Mouse (Mus musculus) olfactory bulb, adult 2 months (tissue): ENCODE measurements around the gene Cpn2. TPM values are rescaled to one million over a fixed set of nuclear protein-coding genes. Genes with fewer than 3 reads are reported as not detected.

Experiments
- H3K27ac ChIP-seq: fragments of 200-500 bp; 2 replicates; pipeline ENCODE4 v1.5.1; 2012; ENCODE audit warnings: low read depth, low read length; ENCODE audit not compliant: insufficient read depth
- H3K4me1 ChIP-seq: fragments of 200-500 bp; 2 replicates; pipeline ENCODE4 v1.6.1; 2012; ENCODE audit warnings: low read length; ENCODE audit not compliant: control insufficient read depth, insufficient read depth
- H3K4me3 ChIP-seq: fragments of 200-500 bp; 2 replicates; pipeline ENCODE4 v1.5.1; 2012; ENCODE audit warnings: mild to moderate bottlenecking, low read depth, low read length, moderate library complexity; ENCODE audit not compliant: insufficient read depth
- CTCF ChIP-seq: fragments of 200-500 bp; IDR thresholded peaks from 2 replicates; pipeline ENCODE4 v1.5.1; 2012; ENCODE audit warnings: low read depth, mild to moderate bottlenecking, low read length, moderate library complexity; ENCODE audit not compliant: insufficient read depth
- POLR2A ChIP-seq: fragments of 200-500 bp; IDR thresholded peaks from 2 replicates; pipeline ENCODE4 v1.6.1; 2012; ENCODE audit warnings: mild to moderate bottlenecking, low read depth, low read length, moderate library complexity; ENCODE audit not compliant: insufficient read depth
- WGBS: fragments of 180-500 bp; shearing (Covaris S2); methylation state at CpG from one replicate; pipeline ENCODE4 v1.1.7; 2018; 5-methylcytosine and 5-hydroxymethylcytosine counted together
- polyA plus RNA-seq: library from polyadenylated mRNA; stranded (reverse); fragments of >200 nt; gene quantifications from 2 replicates; pipeline ENCODE4 v1.2.4, GENCODE M21; 2012; ENCODE audit warnings: low replicate concordance; ENCODE audit not compliant: missing spikeins, insufficient read depth, insufficient read length

Gene Cpn2
- polyA plus RNA-seq, 1 experiment, result not detected

DNA sequence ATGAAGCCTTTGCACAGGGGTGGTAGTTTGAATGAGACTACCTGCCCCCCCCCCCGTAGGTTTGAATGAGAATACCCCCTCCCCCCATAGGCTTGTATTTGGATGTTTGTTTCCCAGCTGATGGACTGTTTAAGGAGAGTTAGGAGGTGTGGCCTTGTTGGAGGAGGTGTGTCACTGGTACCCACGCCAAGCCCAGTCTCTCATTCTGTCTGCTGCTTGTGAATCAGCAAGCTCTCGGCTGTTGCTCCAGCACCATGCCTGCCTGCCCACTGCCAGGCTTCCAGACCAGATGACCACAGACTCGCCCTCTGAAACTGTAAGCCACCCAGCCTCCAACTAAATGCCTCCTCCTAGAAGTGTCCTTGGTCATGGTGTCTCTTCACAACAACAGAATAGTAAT lies 4.1 kb downstream of the Cpn2 start:
- Histone ChIP-seq H3K27ac (no peak overlapping the region), H3K4me1 (no peaks in the 10 kb centered on the region), H3K4me3 (no peak overlapping the region)
- 77% methylated on average over 4 of the region's 4 CpGs for WGBS
- TF ChIP-seq POLR2A (no peak), CTCF (no peak)

DNA sequence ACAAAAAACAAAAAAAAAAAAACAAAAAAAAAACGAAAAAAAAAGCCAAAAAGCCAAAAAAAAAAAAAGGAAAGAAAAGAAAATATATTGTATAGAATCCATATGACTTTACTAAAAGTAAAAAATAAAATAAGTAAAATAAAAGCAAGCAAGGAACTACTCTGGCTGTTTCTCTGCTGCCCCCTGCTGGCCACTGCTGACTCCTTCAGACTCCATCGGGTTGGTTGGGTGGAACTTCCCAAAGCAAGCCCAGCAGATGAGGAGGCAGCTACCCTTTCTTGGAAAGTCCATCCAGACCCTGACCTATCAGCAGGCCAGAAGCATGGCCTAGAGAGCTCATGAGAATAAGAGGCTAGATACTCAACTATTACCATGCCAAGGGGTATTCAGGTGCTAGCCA lies 4.6 kb downstream of the Cpn2 start:
- 0% methylated on average over 2 of the region's 2 CpGs for WGBS
- no peak overlapping the region for H3K27ac ChIP-seq
- TF ChIP-seq CTCF, result peak; percentile 60; the same call in 1 of the 2 replicates
- TF ChIP-seq POLR2A, result no peak
- H3K4me3 ChIP-seq, result no peak overlapping the region
- no peaks in the 10 kb centered on the region for H3K4me1 ChIP-seq

DNA sequence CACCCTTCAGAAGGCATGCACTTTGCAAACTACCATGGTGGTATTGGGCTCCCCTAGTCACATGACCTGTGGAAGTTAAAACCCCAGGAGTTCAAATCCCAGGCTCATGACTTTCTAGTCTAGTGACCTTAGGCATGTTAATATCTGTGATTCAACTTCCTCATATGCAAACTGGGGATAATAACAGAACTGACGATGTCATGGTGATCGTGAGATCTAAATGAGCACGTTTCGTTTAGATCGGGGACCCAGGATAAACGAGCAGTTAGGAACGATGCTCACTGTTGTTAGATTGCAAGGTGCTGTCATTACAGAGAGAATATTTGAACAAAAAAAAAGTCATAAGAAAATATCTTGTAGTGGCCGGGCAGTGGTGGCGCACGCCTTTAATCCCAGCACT lies 5.1 kb downstream of the Cpn2 start:
- no peak for TF ChIP-seq CTCF
- TF ChIP-seq POLR2A, result no peak
- H3K27ac ChIP-seq, result no peak overlapping the region
- WGBS, result 82% methylated on average over 10 of the region's 10 CpGs
- no peaks in the 10 kb centered on the region for H3K4me1 ChIP-seq
- H3K4me3 ChIP-seq, result no peak overlapping the region

DNA sequence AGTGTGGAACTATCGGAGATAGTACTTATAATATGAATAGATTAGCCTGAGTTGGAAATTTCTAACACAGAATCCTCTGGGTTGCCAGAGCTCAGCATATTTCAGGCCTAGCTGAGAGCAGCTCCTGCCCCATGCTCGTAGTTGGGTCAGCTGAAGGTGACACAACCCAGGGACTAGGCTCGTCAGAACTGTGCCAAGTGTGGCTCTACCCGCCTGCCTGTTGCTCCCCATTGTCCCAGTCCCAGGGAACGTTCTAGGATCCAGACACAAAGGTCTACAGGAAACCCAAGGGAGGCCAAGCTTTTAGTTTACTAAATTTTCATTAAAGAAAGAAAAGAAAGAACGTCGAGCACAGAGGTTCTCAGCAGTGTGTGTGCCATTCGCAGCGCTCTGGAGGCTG lies 6.0 kb downstream of the Cpn2 start:
- H3K4me1 ChIP-seq, result no peaks in the 10 kb centered on the region
- H3K4me3 ChIP-seq, result no peak overlapping the region
- TF ChIP-seq CTCF (no peak), POLR2A (no peak)
- H3K27ac ChIP-seq, result no peak overlapping the region
- 88% methylated on average over 9 of the region's 9 CpGs for WGBS

DNA sequence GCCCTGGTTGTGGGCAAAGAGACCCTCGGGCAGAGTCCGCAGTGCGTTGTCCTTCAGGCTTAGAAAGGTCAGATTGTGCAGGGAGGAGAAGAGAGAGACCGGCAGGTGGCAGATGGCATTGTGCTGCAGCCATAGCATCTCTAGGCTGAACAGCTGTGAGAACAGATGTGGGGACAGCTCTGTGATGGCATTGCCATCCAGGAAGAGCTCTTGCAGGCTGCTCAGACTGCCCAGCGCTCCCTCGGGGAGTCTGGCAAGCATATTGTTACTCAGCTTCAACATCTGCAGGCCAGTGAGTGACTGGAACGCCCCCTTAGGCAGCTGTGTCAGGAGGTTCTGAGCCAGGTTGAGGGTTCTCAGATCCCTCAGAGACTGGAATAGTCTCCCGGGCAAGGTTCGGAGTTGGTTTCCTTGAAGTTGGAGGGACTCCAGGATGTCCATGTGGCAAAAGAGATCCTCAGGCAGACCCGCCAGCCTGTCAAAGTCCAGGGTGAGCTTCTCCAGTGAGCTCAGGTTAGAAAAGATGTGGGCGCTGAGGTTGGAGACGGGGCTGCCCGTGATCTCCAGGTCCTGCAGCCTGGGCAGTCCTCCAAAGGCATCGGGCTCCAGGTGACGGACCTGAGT lies 7.2 kb downstream of the Cpn2 start:
- Histone ChIP-seq H3K27ac (no peak overlapping the region), H3K4me3 (no peak overlapping the region), H3K4me1 (no peaks in the 10 kb centered on the region)
- no peak for TF ChIP-seq POLR2A
- no peak for TF ChIP-seq CTCF
- WGBS, result 91% methylated on average over 15 of the region's 15 CpGs

DNA sequence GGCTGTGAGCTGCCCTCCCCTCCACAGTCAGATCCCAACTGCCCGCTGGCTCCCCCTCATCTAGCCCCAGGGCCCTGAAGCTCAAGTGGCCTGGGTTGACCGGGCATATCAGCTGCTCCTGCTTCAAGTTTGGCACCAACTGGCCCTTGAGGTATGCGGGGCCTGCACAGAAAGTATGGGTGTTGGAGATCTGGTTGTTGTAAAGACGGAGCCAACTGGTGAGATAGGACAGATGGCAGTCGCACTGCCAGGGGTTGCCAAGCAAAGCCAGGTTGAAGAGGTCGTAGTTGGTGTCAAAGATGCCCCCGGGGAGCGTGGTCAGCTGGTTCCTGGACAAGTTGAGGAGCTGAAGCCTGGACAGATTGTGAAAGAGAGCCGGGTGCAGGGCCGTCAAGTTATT lies 7.9 kb downstream of the Cpn2 start:
- no peak overlapping the region for H3K4me3 ChIP-seq
- no peak overlapping the region for H3K27ac ChIP-seq
- H3K4me1 ChIP-seq, result no peaks in the 10 kb centered on the region
- WGBS, result 91% methylated on average over 10 of the region's 10 CpGs
- TF ChIP-seq POLR2A (no peak), CTCF (no peak)

DNA sequence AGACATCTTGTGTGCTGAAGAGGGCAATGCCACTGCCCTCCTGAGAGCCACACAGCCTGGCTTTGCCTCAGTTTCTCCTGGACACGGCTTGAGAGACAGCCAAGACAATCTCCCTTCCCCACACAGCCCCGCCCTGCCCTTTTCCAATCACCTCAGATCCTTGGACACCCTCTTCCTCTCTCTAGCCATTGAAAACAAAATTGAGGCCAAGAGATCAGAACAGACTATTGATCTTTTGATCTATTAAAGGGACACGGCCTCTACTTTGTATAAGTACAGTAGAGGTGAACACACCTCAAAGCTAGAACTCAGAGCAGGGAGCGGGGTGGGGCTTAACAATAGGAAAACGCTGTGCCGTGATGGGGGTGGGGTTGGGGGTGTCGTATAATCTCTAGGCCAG lies 8.9 kb downstream of the Cpn2 start:
- 94% methylated on average over 7 of the region's 7 CpGs for WGBS
- no peak overlapping the region for H3K4me3 ChIP-seq

DNA sequence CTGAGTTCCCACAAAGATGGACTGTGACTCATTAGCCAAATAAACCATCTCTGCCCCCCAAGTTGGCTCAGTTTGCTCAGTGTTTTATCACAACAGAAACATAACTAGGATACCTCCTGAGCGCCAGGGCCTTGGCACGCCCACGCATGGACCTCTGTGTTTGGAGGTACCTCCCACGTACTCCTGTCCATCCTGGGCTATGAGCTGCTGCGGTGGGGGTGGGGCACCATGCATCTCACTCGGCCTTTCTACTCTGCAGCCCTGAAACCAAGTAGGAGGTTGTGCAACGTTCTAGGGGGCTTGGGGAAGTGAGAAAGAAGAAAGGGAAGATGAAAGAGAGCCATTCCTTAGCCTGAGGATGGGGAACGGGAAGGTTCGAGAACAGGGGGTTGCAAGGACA lies 9.6 kb downstream of the Cpn2 start:
- Histone ChIP-seq H3K4me3 (no peak overlapping the region), H3K27ac (no peak overlapping the region), H3K4me1 (no peaks in the 10 kb centered on the region)
- TF ChIP-seq CTCF (no peak), POLR2A (no peak)
- 81% methylated on average over 9 of the region's 9 CpGs for WGBS

More for the DNA sequence above, 8.9 kb downstream of the Cpn2 start:
- Histone ChIP-seq H3K4me1 (no peaks in the 10 kb centered on the region), H3K27ac (no peak overlapping the region)
- TF ChIP-seq CTCF (no peak), POLR2A (no peak)

DNA sequence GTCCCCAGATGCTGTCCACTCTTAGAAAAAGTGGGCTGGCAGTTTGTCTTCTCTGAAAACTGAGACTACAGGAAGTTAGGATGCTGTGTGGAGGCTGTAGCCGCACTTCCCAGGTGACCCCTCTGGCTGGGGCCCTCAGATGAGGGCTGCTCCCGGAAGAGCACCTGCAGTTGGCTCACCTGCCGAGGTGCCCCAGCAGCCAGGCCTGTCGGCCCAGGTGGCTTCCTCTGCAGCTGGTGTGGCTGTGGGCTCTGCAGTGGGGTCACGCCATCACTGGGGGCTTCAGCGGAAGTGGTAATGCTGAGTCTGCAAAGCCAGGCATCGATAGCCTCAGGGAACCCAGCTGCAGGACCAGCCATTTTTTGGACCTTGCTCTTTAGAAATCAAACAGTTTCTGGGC lies 12.2 kb downstream of the Cpn2 start:
- Histone ChIP-seq H3K27ac (no peak overlapping the region), H3K4me1 (peaks cover 2% of the 10 kb centered on the region; the same call in 1 of the 2 replicates), H3K4me3 (no peak overlapping the region)
- WGBS, result 69% methylated on average over 7 of the region's 7 CpGs
- no peak for TF ChIP-seq POLR2A

DNA sequence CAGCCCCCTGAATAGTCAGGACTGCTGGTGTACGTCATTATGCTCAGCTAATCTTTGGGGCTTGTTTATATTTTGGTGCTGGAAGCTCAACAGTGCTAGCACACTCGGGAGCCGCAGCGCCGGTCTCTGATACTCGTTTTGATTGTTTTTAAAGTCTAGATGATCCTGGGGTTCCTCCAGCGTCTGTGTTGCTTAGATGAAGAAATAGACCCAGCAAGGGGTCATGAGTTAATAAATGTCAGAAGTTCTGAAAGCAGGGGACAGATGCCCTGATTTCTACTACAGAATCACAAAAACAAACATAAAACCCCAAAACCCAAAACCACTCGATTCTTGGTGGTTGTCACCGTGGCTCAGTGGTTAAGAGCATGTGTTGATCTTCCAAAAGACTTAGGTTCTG lies 13.4 kb downstream of the Cpn2 start:
- WGBS, result 91% methylated on average over 9 of the region's 9 CpGs
- Histone ChIP-seq H3K4me3 (no peak overlapping the region), H3K4me1 (peaks cover 2% of the 10 kb centered on the region; the same call in 1 of the 2 replicates), H3K27ac (no peak overlapping the region)
- TF ChIP-seq CTCF (no peak), POLR2A (no peak)
